Mouse (Mus musculus) T-cell, adult 2 months (primary cell): Measurements from ENCODE around the gene Edn3.

Experiments
- DNase-seq: peaks from one replicate; pipeline ENCODE4 v3.0.0; 2022; ENCODE audit warnings: low spot score

The Edn3 gene

GRCm38 (mm10) chr2:174760479-174761121 lies at the start of gene Edn3:
Edn3 (plus strand) TSS chr2:174760619.
- DNase-seq = no peak

DNA sequence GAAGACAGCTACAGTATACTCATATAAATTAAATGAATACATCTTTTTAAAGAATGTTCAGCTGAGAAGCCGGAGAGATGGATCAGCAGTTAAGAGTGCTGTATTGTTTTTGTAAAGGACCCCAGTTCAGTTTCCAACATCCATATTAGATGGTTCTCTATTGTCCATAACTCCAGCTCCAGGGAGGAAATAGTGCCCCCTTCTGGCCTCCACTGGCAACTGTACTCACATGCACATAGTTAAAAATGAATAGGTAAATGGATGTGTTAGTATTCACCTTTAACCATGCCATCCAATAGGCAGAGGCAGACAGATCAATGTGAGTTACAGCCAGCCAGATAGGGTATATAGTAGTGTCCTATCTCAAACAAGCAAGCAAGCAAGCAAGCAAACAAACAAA lies 48.4 kb upstream of the Edn3 start:
- no peak for DNase-seq

DNA sequence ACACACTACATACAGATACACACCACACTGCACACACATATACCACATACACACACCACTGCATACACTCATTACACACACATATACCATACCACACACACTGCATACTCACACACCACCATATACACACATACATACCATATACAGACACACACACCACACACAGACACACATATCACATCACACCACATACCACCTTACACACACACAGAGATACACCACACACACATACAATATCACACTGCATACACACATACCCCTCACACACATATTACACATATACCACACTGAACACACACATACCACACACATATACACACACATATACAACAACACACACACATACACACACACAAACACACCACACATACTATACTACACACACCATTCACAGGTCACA lies 44.5 kb upstream of the Edn3 start:
- no peak for DNase-seq

- DNase-seq = no peak
Observed at GRCm38 (mm10) chr2:174717857-174718256, 42.6 kb upstream of the Edn3 start.

DNA sequence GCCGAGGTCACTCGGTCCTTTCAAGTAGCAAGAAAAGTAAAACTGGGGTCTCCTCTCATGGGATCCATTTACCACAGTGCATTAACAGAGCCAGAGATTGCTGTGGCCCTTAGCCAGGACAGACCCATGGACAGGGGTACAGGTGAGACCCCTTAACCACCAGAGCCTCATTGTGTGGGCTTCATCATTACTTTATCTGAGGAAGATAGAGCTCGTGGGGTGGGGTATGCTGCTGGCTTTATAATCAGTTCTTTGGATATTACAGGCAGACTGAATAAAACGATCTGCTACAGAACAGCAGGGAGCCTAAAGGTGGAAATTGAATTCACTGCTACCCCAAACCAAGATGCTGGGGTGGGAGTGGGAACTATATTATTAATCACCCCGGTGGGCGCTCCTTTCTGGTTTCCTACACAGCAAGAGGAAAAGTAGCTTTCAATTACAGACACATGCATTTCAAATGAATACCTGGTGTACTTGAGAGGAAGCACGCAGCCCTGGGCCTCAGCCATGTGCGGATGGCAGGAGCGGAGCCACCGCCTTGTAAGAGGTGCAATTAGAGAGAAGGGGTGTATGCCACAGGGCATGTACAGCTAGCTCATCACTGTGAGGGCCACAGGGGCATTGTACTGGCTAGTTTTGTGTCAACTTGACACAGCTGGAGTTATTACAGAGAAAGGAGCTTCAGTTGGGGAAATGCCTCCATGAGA lies 33.1 kb upstream of the Edn3 start:
- DNase-seq = no peak

- DNase-seq = no peak
Observed at GRCm38 (mm10) chr2:174731939-174732338, 28.5 kb upstream of the Edn3 start.

DNA sequence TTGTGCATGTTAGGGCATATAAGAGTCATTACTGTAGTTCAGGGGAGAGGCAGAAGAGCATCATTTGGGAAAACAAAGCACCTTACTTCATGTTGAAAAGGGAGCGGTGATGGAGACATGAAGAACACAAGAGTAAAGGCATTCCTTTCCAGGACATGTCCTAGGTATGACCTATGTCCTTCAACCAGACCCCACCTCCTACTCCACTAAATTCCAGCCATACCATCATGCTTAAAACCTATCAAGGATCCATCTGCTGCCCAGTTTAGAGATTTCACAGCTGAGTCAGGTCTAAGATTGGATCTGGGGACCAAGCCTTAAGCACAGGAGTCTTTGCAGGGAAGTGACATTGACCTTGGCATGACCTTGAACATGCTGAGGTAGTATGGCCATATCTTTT lies 25.1 kb upstream of the Edn3 start:
- no peak for DNase-seq

- DNase-seq = no peak
Observed at GRCm38 (mm10) chr2:174747182-174747581, 13.2 kb upstream of the Edn3 start.

- DNase-seq = no peak
Observed at GRCm38 (mm10) chr2:174748381-174748780, 12.0 kb upstream of the Edn3 start.

DNA sequence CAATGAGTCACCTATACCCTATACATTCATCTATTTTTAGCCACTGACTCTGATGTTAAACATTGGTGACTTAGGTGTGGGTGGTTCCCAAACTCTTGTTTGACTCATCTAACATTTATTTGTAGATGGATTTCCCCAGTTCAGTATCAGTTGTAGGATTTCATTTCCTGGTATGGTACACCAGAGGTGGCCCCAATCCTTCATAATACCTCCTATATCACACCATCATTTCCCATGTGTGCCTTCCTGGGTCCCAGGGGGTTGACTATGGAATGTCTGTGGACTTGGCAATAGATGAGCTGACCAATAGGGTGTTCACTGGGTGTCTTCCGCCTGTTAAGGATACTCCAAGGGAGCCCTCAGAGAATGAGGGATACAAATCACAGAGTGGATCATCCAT lies 7.2 kb upstream of the Edn3 start:
- DNase-seq = no peak

- DNase-seq = no peak
Observed at GRCm38 (mm10) chr2:174754231-174754630, 6.2 kb upstream of the Edn3 start.

- no peak for DNase-seq
Observed at GRCm38 (mm10) chr2:174759189-174759588, 1.2 kb upstream of the Edn3 start.

GRCm38 (mm10) chr2:174761452-174762101 lies 1.2 kb downstream of the Edn3 start:
- DNase-seq = no peak

GRCm38 (mm10) chr2:174762310-174762709 lies 1.9 kb downstream of the Edn3 start:
- DNase-seq = no peak

DNA sequence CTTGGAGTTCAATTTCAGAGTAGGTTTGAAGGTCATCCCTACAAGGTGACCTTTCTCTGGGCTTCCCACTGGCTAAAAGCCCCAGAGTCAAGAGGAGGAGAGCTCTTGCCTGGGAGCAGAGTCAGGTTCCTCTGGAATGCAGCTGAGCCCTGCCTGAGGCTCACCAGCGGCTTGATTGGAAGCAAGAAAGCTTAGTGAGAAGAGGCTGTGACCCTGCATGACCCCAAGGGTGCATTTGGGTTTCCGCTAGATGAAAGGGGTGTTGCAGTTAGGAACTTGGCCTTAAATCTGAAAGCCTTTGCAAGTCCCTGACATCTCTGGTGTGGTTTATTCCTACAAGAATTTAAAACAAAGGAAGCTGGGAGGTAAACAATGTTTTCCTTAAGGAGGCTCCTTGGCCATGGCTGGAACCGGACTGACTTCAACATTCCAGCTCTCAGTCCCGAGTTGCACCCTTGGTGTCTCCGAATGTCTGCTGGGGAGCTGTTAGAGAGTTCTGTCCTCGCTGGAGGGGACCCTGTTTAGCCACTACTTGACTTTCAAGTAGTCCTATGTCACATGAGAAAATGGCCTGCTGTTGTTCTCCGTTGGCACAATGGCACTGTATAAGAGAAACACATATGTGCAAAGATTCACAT lies 8.6 kb downstream of the Edn3 start:
- DNase-seq = no peak

- no peak for DNase-seq
Observed at GRCm38 (mm10) chr2:174774177-174775111, 14.0 kb downstream of the Edn3 start.

- no peak for DNase-seq
Observed at GRCm38 (mm10) chr2:174782016-174782415, 21.6 kb downstream of the Edn3 start.

DNA sequence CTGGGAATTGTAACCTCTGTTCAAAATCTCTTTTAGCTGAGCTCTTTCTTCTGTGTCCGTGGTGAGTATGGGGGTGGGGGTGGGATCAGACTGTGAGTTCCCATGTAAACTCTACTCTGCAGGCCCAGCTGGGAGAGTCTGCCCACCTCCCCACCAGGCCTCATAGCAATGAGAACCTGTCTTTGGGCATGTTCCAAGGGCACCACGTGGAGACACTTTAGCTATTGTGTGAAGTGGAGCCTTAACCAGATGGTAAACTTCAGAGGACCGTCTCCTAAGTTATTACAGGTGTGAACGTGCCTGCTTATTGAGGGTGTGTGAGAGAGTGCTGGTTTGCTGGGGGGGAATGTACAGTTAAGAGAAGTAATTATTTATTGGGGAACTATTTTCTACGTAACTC lies 22.5 kb downstream of the Edn3 start:
- no peak for DNase-seq

DNA sequence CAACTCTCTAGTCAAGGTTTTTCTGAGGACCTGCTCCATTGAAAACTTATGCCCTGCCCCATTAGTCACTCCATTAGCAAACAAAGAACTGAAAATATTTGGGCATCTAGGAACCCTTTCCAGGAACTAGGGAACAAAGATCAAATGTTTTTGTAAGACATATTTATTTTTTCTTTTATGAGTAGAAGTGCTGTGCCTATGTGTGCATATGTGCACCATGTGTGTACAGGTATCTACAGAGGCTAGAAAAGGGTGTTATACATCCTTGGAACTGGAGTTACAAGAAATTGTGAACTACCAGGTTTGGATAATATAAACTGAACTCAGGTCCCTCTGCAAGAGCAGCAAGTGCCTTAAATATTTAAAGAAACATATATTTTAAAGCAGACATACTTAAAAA lies 28.4 kb downstream of the Edn3 start:
- DNase-seq = no peak

- no peak for DNase-seq
Observed at GRCm38 (mm10) chr2:174792436-174793125, 32.2 kb downstream of the Edn3 start.

DNA sequence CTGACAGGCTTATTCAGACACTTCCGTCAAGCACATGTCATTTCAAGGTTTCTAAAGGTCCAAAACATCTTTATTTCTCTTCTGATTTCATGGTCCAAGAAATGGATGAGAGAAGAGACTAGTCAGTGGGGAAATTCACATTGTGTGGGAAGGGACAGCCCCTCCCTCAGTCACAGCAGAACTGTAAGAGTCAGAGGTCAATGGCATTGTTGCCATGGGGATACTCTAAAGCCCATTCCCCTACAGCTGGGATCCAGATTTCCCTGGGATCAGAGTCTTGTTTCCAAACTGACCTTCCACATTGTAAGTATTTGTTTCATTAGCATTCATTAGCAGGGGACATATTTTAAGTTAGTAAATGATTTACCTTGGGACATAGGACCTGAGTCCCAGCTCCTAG lies 32.8 kb downstream of the Edn3 start:
- no peak for DNase-seq
